Mouse (Mus musculus): ENCODE data around the gene Ptpdc1. TPM values are rescaled to one million over a fixed set of nuclear protein-coding genes. Genes with fewer than 3 reads are reported as not detected.

Ptpdc1 gene
- polyA plus RNA-seq, 1 experiment, result 15.7 TPM

DNA sequence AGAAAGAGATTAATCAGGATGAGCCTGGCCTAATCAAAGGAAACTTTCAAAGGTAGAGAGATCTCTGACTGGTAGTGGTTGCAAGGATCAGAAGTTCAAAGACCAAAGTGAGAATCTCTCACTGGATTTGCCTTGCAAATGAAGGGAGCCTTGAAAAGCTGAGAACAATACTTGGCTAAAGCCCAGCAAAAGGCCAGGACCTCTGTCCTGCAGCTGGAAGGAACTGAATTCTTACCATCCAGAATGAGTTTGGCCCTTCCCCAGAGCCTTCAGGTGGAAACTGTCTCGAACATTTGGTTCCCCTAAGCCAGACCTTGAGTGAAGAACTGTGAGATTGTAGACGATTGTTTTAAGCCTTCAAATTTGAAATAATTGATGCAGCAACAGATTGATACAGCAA, 12.2 kb upstream of the Ptpdc1 start:
- 0 out of 2 replicates have a peak, but pooled peaks cover 4% of the 10 kb centered on the region for H3K4me1 ChIP-seq (ENCODE audit: control insufficient read depth, insufficient read depth, low read length)
- TF ChIP-seq POLR2A (IDR thresholded peaks at IDR 0.05; ENCODE audit: low read depth, low read length) (no peak), CTCF (IDR thresholded peaks at IDR 0.05; ENCODE audit: borderline replicate concordance, insufficient read depth, low read length) (no peak)
- no peak overlapping the region for H3K4me3 ChIP-seq (ENCODE audit: insufficient read depth, low read length)
- H3K27ac ChIP-seq (ENCODE audit: insufficient read depth, low read length), result no peak overlapping the region

DNA sequence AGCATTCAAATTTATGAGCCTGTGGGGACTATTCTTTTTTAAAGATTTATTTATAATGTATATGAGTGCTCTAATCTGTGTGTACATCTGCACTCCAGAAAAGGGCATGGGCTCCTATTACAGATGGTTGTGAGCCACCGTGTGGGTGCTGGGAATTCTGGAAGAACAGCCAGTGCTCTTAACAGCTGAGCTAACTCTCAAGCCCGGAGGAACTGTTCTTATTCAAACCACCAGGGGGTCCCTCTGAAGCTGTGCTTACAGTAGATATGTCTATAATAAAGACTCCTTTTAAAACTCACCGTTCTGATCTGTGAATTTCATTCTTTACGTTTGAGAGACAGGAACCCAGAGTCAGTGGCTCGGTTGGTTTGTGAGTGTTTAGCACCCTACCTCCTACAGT, 6.2 kb upstream of the Ptpdc1 start:
- Histone ChIP-seq H3K4me3 (ENCODE audit: insufficient read depth, low read length) (no peak overlapping the region), H3K27ac (ENCODE audit: insufficient read depth, low read length) (no peak overlapping the region), H3K4me1 (ENCODE audit: control insufficient read depth, insufficient read depth, low read length) (0 out of 2 replicates have a peak, but pooled peaks cover 4% of the 10 kb centered on the region)
- TF ChIP-seq CTCF (IDR thresholded peaks at IDR 0.05; ENCODE audit: borderline replicate concordance, insufficient read depth, low read length) (no peak), POLR2A (IDR thresholded peaks at IDR 0.05; ENCODE audit: low read depth, low read length) (no peak)

DNA sequence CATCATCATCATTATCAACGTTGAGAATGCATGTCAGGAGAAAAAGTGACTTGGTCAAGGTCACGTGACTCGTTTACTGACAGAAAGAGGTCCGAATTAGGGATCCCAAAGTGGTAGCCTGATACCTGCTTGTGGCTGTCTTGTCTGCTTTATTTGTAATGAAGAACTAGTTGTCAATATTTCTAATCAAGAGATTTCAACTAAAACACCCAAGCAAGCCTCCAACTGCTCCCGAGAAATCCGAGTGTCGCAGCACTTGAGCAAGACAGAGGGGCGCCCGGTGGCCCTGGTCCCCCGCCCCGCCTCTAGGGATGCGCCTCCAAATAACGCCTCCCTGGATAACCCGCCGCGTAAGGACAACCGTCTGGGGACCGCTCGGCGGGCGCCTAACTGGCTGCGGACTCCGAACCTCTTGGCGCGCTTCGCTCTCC, 481 bp downstream of the Ptpdc1 start:
- Histone ChIP-seq H3K4me3 (ENCODE audit: insufficient read depth, low read length) (peak overlapping the region; percentile 76), H3K27ac (ENCODE audit: insufficient read depth, low read length) (peak overlapping the region; percentile 74), H3K4me1 (ENCODE audit: control insufficient read depth, insufficient read depth, low read length) (no peaks in the 10 kb centered on the region)
- TF ChIP-seq CTCF (IDR thresholded peaks at IDR 0.05; ENCODE audit: borderline replicate concordance, insufficient read depth, low read length) (no peak), POLR2A (IDR thresholded peaks at IDR 0.05; ENCODE audit: low read depth, low read length) (no peak; the same call in 1 of the 2 replicates)

DNA sequence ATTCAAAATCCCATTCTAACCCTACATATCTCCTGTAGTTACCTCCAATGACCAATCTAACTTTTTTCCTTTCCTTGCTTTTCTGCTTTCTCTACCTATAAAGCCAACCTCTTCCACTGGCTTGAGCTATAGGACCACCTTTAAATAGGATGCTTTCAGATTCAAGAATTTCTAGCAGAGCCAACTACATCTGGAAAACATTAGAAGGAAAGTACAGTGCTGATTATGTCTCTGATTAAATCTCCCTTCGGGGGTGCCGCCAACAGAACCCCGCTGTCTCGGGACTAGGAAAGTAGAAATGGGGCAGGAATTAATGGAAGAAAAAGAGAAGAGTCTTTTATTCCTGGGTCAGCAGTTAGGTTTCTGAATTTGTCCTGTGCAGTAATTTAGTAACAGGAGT, 6.6 kb downstream of the Ptpdc1 start:
- TF ChIP-seq CTCF (IDR thresholded peaks at IDR 0.05; ENCODE audit: borderline replicate concordance, insufficient read depth, low read length) (no peak), POLR2A (IDR thresholded peaks at IDR 0.05; ENCODE audit: low read depth, low read length) (no peak)
- no peak overlapping the region for H3K27ac ChIP-seq (ENCODE audit: insufficient read depth, low read length)
- no peak overlapping the region for H3K4me3 ChIP-seq (ENCODE audit: insufficient read depth, low read length)

DNA sequence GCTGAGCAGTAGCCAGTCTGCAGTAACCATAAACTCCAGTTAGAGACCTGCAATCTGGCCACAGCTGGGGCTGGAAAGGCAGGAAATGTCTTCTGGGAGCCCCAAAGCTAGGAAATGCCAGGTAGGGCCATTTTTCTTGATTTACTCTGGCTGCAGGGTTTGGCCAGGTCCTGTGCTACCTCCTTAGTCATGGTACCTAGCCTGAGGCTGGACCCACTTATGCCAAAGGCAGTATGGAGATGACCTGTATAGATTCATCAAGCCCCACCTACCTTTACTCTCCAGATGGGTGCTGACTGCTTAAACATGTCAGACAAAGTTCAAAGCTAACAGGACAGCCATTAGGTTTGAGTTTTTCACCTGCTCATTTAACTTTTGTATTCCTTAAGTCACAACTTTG, 7.7 kb downstream of the Ptpdc1 start:
- no peak overlapping the region for H3K27ac ChIP-seq (ENCODE audit: insufficient read depth, low read length)
- H3K4me1 ChIP-seq (ENCODE audit: control insufficient read depth, insufficient read depth, low read length), result no peaks in the 10 kb centered on the region
- H3K4me3 ChIP-seq (ENCODE audit: insufficient read depth, low read length), result no peak overlapping the region
- TF ChIP-seq CTCF (IDR thresholded peaks at IDR 0.05; ENCODE audit: borderline replicate concordance, insufficient read depth, low read length) (no peak), POLR2A (IDR thresholded peaks at IDR 0.05; ENCODE audit: low read depth, low read length) (no peak)

More for the DNA sequence above, 6.6 kb downstream of the Ptpdc1 start:
- no peaks in the 10 kb centered on the region for H3K4me1 ChIP-seq (ENCODE audit: control insufficient read depth, insufficient read depth, low read length)

DNA sequence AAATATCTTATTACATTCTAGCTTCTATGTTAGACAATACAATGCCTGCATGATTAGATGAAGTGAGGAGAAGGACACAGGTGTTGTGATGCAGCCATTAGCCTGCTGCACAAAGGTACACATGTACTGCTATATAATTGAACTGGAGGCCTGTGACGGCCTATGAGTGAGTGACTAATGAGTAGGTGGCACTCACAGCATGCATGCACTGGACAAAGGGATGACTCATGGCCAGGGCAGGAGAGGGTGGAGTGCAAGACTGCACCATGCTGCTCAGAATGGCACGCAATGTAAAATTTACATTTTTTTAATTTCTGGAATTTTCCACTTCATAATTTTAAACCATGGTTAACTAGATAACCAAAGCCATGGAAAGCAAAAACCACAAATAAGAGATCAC, 10.9 kb downstream of the Ptpdc1 start:
- no peaks in the 10 kb centered on the region for H3K4me1 ChIP-seq (ENCODE audit: control insufficient read depth, insufficient read depth, low read length)
- no peak overlapping the region for H3K27ac ChIP-seq (ENCODE audit: insufficient read depth, low read length)
- no peak overlapping the region for H3K4me3 ChIP-seq (ENCODE audit: insufficient read depth, low read length)
- no peak for TF ChIP-seq POLR2A (IDR thresholded peaks at IDR 0.05; ENCODE audit: low read depth, low read length)
- no peak for TF ChIP-seq CTCF (IDR thresholded peaks at IDR 0.05; ENCODE audit: borderline replicate concordance, insufficient read depth, low read length)

DNA sequence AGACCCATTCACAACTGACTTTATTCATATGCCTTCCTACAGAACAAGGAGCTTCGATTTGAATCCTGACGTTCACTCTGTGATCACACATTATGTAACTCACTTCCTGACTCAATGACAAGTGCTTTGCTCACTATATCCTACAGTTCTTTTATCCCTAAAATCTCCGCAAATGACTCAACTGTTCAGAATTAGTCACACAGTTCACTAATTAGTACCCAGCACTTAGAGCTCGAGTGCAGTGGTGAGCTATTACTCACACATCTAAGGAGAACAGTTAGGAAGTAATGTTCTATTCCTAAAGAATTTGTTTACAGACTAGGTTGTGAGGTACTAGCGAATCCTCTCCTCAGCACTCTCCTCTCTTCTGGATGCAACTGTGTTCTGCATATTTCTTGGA, 16.4 kb downstream of the Ptpdc1 start:
- Histone ChIP-seq H3K27ac (ENCODE audit: insufficient read depth, low read length) (no peak overlapping the region), H3K4me3 (ENCODE audit: insufficient read depth, low read length) (no peak overlapping the region), H3K4me1 (ENCODE audit: control insufficient read depth, insufficient read depth, low read length) (no peaks in the 10 kb centered on the region)
- TF ChIP-seq POLR2A (IDR thresholded peaks at IDR 0.05; ENCODE audit: low read depth, low read length) (no peak), CTCF (IDR thresholded peaks at IDR 0.05; ENCODE audit: borderline replicate concordance, insufficient read depth, low read length) (no peak)

DNA sequence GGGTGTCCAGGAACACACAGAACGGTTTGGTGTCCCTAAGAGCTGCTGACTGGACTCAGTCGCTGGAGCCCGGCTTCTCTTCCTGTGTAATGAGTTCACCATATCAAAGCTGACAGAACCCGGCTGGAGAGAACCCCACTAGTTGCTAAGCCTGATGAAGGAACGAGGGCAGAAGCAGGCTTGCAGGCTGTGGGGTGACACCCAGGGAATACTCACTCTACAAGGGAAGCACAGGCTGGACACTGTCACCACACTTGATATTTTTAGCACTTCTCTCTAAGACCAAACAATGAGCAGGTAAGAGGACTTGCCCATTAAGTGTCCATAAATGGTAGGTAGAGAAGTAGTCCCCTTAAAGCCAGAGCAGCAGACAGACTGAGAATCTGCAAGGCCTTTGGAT, 20.9 kb downstream of the Ptpdc1 start:
- no peak overlapping the region for H3K27ac ChIP-seq (ENCODE audit: insufficient read depth, low read length)
- no peak overlapping the region for H3K4me3 ChIP-seq (ENCODE audit: insufficient read depth, low read length)
- no peak for TF ChIP-seq POLR2A (IDR thresholded peaks at IDR 0.05; ENCODE audit: low read depth, low read length)
- TF ChIP-seq CTCF (IDR thresholded peaks at IDR 0.05; ENCODE audit: borderline replicate concordance, insufficient read depth, low read length), result no peak
- H3K4me1 ChIP-seq (ENCODE audit: control insufficient read depth, insufficient read depth, low read length), result no peaks in the 10 kb centered on the region

DNA sequence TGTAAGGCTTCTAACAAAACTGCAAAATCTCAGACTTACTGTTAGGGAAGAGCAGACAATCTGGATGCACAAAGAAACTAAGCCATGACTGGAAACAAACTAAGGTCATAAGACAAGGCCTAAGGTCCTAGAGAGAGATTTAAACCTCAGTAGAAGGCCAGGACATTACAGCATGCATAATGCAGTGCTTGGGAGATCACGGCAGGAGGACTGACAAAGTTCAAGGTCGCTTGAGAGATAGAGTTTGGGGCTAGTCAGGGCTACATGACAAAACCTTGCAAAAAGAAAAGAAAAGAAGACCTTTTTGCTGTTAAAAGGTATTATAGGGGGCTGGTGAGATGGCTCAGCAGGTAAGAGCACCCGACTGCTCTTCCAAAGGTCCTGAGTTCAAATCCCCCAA, 22.2 kb downstream of the Ptpdc1 start:
- Histone ChIP-seq H3K27ac (ENCODE audit: insufficient read depth, low read length) (no peak overlapping the region), H3K4me3 (ENCODE audit: insufficient read depth, low read length) (no peak overlapping the region), H3K4me1 (ENCODE audit: control insufficient read depth, insufficient read depth, low read length) (no peaks in the 10 kb centered on the region)
- TF ChIP-seq CTCF (IDR thresholded peaks at IDR 0.05; ENCODE audit: borderline replicate concordance, insufficient read depth, low read length), result no peak
- no peak for TF ChIP-seq POLR2A (IDR thresholded peaks at IDR 0.05; ENCODE audit: low read depth, low read length)

DNA sequence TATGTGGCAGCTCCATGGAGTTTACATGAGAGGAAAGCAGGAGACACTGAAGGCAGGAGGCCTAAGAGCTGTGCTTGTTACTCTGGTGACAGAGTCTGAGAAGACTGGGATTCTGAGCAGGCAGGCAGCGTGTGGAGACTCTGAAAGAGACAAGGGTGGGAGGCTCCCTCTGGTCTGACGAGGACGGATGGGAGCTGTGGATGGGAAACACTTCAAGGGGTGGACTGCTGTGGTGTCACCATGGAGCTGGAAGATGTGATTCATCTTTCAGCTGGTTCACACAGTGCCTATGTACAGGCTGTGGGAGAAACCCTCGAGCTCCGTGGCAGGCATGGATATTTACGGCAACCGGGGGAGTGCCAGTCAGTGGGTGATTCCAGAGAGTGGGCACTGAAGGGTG, 30.9 kb downstream of the Ptpdc1 start:
- no peak overlapping the region for H3K27ac ChIP-seq (ENCODE audit: insufficient read depth, low read length)
- H3K4me3 ChIP-seq (ENCODE audit: insufficient read depth, low read length), result no peak overlapping the region
- H3K4me1 ChIP-seq (ENCODE audit: control insufficient read depth, insufficient read depth, low read length), result no peaks in the 10 kb centered on the region
- no peak for TF ChIP-seq POLR2A (IDR thresholded peaks at IDR 0.05; ENCODE audit: low read depth, low read length)
- TF ChIP-seq CTCF (IDR thresholded peaks at IDR 0.05; ENCODE audit: borderline replicate concordance, insufficient read depth, low read length), result no peak

DNA sequence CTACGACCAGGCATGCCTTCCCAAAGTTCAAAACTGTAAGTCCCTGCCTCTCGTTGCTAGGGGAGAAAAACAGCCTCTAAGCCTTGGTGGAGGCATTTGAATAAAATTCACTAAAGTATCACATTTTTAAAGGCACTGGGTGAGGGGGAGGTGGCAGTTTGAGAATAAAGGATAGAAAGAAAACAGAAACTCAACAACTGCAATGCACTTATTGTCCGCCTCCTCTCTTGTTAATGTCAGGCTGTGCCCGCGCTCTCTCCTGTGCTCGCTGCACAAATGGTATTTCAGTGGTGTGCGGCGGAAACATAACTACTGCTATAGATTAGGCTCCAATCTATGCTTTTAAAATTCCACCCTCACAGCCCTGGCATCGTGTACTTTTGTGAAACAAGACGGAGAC, 31.4 kb downstream of the Ptpdc1 start:
- H3K4me1 ChIP-seq (ENCODE audit: control insufficient read depth, insufficient read depth, low read length), result no peaks in the 10 kb centered on the region
- no peak overlapping the region for H3K27ac ChIP-seq (ENCODE audit: insufficient read depth, low read length)
- H3K4me3 ChIP-seq (ENCODE audit: insufficient read depth, low read length), result no peak overlapping the region
- no peak for TF ChIP-seq CTCF (IDR thresholded peaks at IDR 0.05; ENCODE audit: borderline replicate concordance, insufficient read depth, low read length)
- TF ChIP-seq POLR2A (IDR thresholded peaks at IDR 0.05; ENCODE audit: low read depth, low read length), result no peak
